Mouse (Mus musculus): ENCODE data around the gene Frs3. TPM values are rescaled to one million over a fixed set of nuclear protein-coding genes. Genes with fewer than 3 reads are reported as not detected.
"Not testable (repeated sequence)": the region's sequence is repeated elsewhere in the genome, so short reads cannot be mapped to it uniquely, and the experiment has no call there.

Gene Frs3
- polyA plus RNA-seq (2012; rRNA removed), result 28.9 and 39.5 TPM in 2 replicates

- DNase-seq, result peak; percentile 52
- Histone ChIP-seq H3K4me3 (ENCODE audit: insufficient read depth, low read depth, low read length) (peak within 1 kb of the TSS; percentile 77), H3K27me3 (replicated peaks; ENCODE audit: control insufficient read depth, insufficient read depth, low read length) (no peaks in the 10 kb centered on the region), H3K27ac (ENCODE audit: insufficient read depth, low read depth, low read length) (peak within 1 kb of the TSS; percentile 37; the same call in 1 of the 2 replicates), H3K4me1 (ENCODE audit: control insufficient read depth, insufficient read depth, low read length) (peaks cover 10% of the 10 kb centered on the region; the same call in 1 of the 2 replicates), H3K36me3 (ENCODE audit: control insufficient read depth, insufficient read depth, low read length) (no peaks in the 10 kb centered on the region)
- TF ChIP-seq CTCF (conservative IDR thresholded peaks at IDR 0.05; ENCODE audit: insufficient read depth, insufficient read length, low read depth, low read length) (no peak), POLR2A (IDR thresholded peaks at IDR 0.05; ENCODE audit: low read depth, low read length) (no peak)
- 5% methylated on average over 58 of the region's 58 CpGs for WGBS
Measured at GRCm38 (mm10) chr17:47688608-47689575, at the start of gene Frs3. Gene Frs3 (plus strand): TSS chr17:47689030.

- no peaks in the 10 kb centered on the region for H3K36me3 ChIP-seq (ENCODE audit: control insufficient read depth, insufficient read depth, low read length)
- WGBS, result 83% methylated on average over 2 of the region's 2 CpGs
- peak; percentile 26 for DNase-seq
- H3K27ac ChIP-seq (ENCODE audit: insufficient read depth, low read depth, low read length), result no peak overlapping the region
- TF ChIP-seq CTCF (conservative IDR thresholded peaks at IDR 0.05; ENCODE audit: insufficient read depth, insufficient read length, low read depth, low read length) (0 out of 2 replicates have a peak, but pooled peaks have one; percentile 9), POLR2A (IDR thresholded peaks at IDR 0.05; ENCODE audit: low read depth, low read length) (no peak)
- no peaks in the 10 kb centered on the region for H3K27me3 ChIP-seq (replicated peaks; ENCODE audit: control insufficient read depth, insufficient read depth, low read length)
- no peaks in the 10 kb centered on the region for H3K4me1 ChIP-seq (ENCODE audit: control insufficient read depth, insufficient read depth, low read length)
- no peak overlapping the region for H3K4me3 ChIP-seq (ENCODE audit: insufficient read depth, low read depth, low read length)
Measured at GRCm38 (mm10) chr17:47642992-47643391, 45.8 kb upstream of the Frs3 start.

GRCm38 (mm10) chr17:47646683-47647082, 42.1 kb upstream of the Frs3 start:
- peak; percentile 85 for DNase-seq
- no peaks in the 10 kb centered on the region for H3K4me1 ChIP-seq (ENCODE audit: control insufficient read depth, insufficient read depth, low read length)
- 85% methylated on average over 1 of the region's 1 CpGs for WGBS

DNA sequence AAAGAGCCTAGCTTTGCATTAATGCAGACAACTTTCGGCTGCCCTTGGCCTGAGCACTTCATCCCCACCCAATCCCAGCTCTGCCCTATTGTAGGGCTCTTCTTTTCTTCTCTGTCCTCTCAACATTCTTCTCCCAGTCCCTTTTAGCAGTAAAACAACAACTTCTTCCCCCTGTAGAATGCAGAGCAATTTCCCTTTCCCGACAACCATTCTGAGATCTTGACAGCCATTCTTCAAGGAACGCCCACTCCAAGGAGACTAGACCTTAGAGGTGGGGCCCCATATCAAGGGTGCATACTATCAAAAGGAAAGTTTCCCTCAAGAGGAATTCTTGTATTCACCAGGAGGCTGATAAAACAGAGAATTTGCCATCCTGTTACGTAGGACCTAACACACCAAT, 39.9 kb upstream of the Frs3 start:
- no peak for TF ChIP-seq POLR2A (IDR thresholded peaks at IDR 0.05; ENCODE audit: low read depth, low read length)
- TF ChIP-seq CTCF (conservative IDR thresholded peaks at IDR 0.05; ENCODE audit: insufficient read depth, insufficient read length, low read depth, low read length), result no peak
- 82% methylated on average over 4 of the region's 4 CpGs for WGBS
- Histone ChIP-seq H3K4me1 (ENCODE audit: control insufficient read depth, insufficient read depth, low read length) (no peaks in the 10 kb centered on the region), H3K36me3 (ENCODE audit: control insufficient read depth, insufficient read depth, low read length) (no peaks in the 10 kb centered on the region), H3K27me3 (replicated peaks; ENCODE audit: control insufficient read depth, insufficient read depth, low read length) (no peaks in the 10 kb centered on the region), H3K27ac (ENCODE audit: insufficient read depth, low read depth, low read length) (no peak overlapping the region), H3K4me3 (ENCODE audit: insufficient read depth, low read depth, low read length) (no peak overlapping the region)
- no peak for DNase-seq

More at GRCm38 (mm10) chr17:47646683-47647082, 42.1 kb upstream of the Frs3 start:
- TF ChIP-seq POLR2A (IDR thresholded peaks at IDR 0.05; ENCODE audit: low read depth, low read length), result no peak
- peak; percentile 70 for TF ChIP-seq CTCF (conservative IDR thresholded peaks at IDR 0.05; ENCODE audit: insufficient read depth, insufficient read length, low read depth, low read length)
- Histone ChIP-seq H3K36me3 (ENCODE audit: control insufficient read depth, insufficient read depth, low read length) (no peaks in the 10 kb centered on the region), H3K4me3 (ENCODE audit: insufficient read depth, low read depth, low read length) (no peak overlapping the region), H3K27ac (ENCODE audit: insufficient read depth, low read depth, low read length) (no peak overlapping the region), H3K27me3 (replicated peaks; ENCODE audit: control insufficient read depth, insufficient read depth, low read length) (no peaks in the 10 kb centered on the region)

GRCm38 (mm10) chr17:47651953-47652352, 36.9 kb upstream of the Frs3 start:
- DNase-seq, result no peak
- H3K4me3 ChIP-seq (ENCODE audit: insufficient read depth, low read depth, low read length), result no peak overlapping the region
- no peak overlapping the region for H3K27ac ChIP-seq (ENCODE audit: insufficient read depth, low read depth, low read length)
- no peaks in the 10 kb centered on the region for H3K27me3 ChIP-seq (replicated peaks; ENCODE audit: control insufficient read depth, insufficient read depth, low read length)
- H3K36me3 ChIP-seq (ENCODE audit: control insufficient read depth, insufficient read depth, low read length), result no peaks in the 10 kb centered on the region
- H3K4me1 ChIP-seq (ENCODE audit: control insufficient read depth, insufficient read depth, low read length), result no peaks in the 10 kb centered on the region
- TF ChIP-seq CTCF (conservative IDR thresholded peaks at IDR 0.05; ENCODE audit: insufficient read depth, insufficient read length, low read depth, low read length) (no peak), POLR2A (IDR thresholded peaks at IDR 0.05; ENCODE audit: low read depth, low read length) (no peak)
- WGBS, result 96% methylated on average over 2 of the region's 2 CpGs

DNA sequence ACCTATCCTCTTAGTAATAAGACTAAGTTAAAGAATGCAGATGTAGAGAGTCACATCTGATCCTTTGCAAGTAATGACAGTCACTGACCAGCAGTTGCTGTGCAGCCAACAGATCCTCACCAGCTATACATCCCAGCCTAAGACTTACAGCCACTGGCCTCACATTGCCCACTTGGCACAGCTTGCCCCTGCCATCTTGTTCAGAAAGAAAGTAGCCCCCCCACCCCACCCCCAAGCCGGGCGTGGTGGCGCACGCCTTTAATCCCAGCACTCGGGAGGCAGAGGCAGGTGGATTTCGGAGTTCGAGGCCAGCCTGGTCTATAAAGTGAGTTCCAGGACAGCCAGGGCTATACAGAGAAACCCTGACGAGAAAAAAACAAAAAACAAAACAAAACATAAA, 34.5 kb upstream of the Frs3 start:
- not testable (repeated sequence) for DNase-seq; H3K36me3 ChIP-seq (ENCODE audit: control insufficient read depth, insufficient read depth, low read length); H3K27ac ChIP-seq (ENCODE audit: insufficient read depth, low read depth, low read length); H3K4me1 ChIP-seq (ENCODE audit: control insufficient read depth, insufficient read depth, low read length); H3K27me3 ChIP-seq (replicated peaks; ENCODE audit: control insufficient read depth, insufficient read depth, low read length); H3K4me3 ChIP-seq (ENCODE audit: insufficient read depth, low read depth, low read length)
- 93% methylated on average over 8 of the region's 8 CpGs for WGBS

GRCm38 (mm10) chr17:47655697-47656096, 33.1 kb upstream of the Frs3 start:
- Histone ChIP-seq H3K4me3 (ENCODE audit: insufficient read depth, low read depth, low read length) (no peak overlapping the region), H3K27me3 (replicated peaks; ENCODE audit: control insufficient read depth, insufficient read depth, low read length) (no peaks in the 10 kb centered on the region), H3K36me3 (ENCODE audit: control insufficient read depth, insufficient read depth, low read length) (no peaks in the 10 kb centered on the region), H3K4me1 (ENCODE audit: control insufficient read depth, insufficient read depth, low read length) (no peaks in the 10 kb centered on the region), H3K27ac (ENCODE audit: insufficient read depth, low read depth, low read length) (no peak overlapping the region)
- 81% methylated on average over 5 of the region's 5 CpGs for WGBS
- no peak for TF ChIP-seq CTCF (conservative IDR thresholded peaks at IDR 0.05; ENCODE audit: insufficient read depth, insufficient read length, low read depth, low read length)
- no peak for TF ChIP-seq POLR2A (IDR thresholded peaks at IDR 0.05; ENCODE audit: low read depth, low read length)
- no peak for DNase-seq
